Mouse (Mus musculus) bone marrow, adult 2 months (tissue): Measurements from ENCODE around the gene Pilra. TPM values are rescaled to one million over a fixed set of nuclear protein-coding genes. Genes with fewer than 3 reads are reported as not detected.

Experiments
- H3K27ac ChIP-seq: fragments of 200-500 bp; 2 replicates; pipeline ENCODE4 v1.5.1; 2012; ENCODE audit warnings: low read depth, mild to moderate bottlenecking, control low read depth, inconsistent platforms, low read length; ENCODE audit not compliant: control insufficient read depth, poor library complexity, insufficient read depth
- H3K4me1 ChIP-seq: fragments of 200-500 bp; 2 replicates; pipeline ENCODE4 v1.6.1; 2011; ENCODE audit warnings: low read length; ENCODE audit not compliant: control insufficient read depth, insufficient read depth
- H3K4me3 ChIP-seq: fragments of 200-500 bp; replicated peaks from 2 replicates; pipeline ENCODE3; 2011; ENCODE audit warnings: mild to moderate bottlenecking, low read depth, low read length, control low read depth; ENCODE audit not compliant: control insufficient read depth
- CTCF ChIP-seq: fragments of 200-500 bp; IDR thresholded peaks from 2 replicates; pipeline ENCODE4 v1.5.1; 2011; ENCODE audit warnings: low read length, control low read depth; ENCODE audit not compliant: control insufficient read depth, insufficient read depth
- POLR2A ChIP-seq: fragments of 200-500 bp; IDR thresholded peaks from 2 replicates; pipeline ENCODE4 v1.6.1; 2011; ENCODE audit warnings: low read depth, mild to moderate bottlenecking, control low read depth, low read length, borderline replicate concordance; ENCODE audit not compliant: control insufficient read depth
- WGBS: fragments of 180-500 bp; shearing (Covaris S2); methylation state at CpG from one replicate; pipeline ENCODE4 v1.1.7; 2018; 5-methylcytosine and 5-hydroxymethylcytosine counted together
- polyA plus RNA-seq: library from polyadenylated mRNA; stranded (reverse); fragments of >200 nt; gene quantifications from 2 replicates; pipeline ENCODE4 v1.2.4, GENCODE M21; 2011; ENCODE audit warnings: low replicate concordance; ENCODE audit not compliant: missing spikeins, insufficient read depth, insufficient read length

The Pilra gene
- polyA plus RNA-seq, 1 experiment: 45.8 TPM

- H3K4me1 ChIP-seq: peaks cover 3% of the 10 kb centered on the region; the same call in 1 of the 2 replicates
These were observed 58.7 kb downstream of the Pilra start for GRCm38 (mm10) chr5:137777267-137777845.

GRCm38 (mm10) chr5:137776408-137776918 lies 59.6 kb downstream of the Pilra start:
- WGBS: 4% methylated on average over 5 of the region's 5 CpGs
- Histone ChIP-seq H3K4me1 (peaks cover 3% of the 10 kb centered on the region; the same call in 1 of the 2 replicates), H3K27ac (no peak overlapping the region), H3K4me3 (no peak overlapping the region)
- no peak for TF ChIP-seq CTCF
- TF ChIP-seq POLR2A: no peak

More at GRCm38 (mm10) chr5:137777267-137777845, 58.7 kb downstream of the Pilra start:
- 67% methylated on average over 7 of the region's 7 CpGs for WGBS
- TF ChIP-seq POLR2A (no peak), CTCF (no peak)
- no peak overlapping the region for H3K4me3 ChIP-seq
- no peak overlapping the region for H3K27ac ChIP-seq

DNA sequence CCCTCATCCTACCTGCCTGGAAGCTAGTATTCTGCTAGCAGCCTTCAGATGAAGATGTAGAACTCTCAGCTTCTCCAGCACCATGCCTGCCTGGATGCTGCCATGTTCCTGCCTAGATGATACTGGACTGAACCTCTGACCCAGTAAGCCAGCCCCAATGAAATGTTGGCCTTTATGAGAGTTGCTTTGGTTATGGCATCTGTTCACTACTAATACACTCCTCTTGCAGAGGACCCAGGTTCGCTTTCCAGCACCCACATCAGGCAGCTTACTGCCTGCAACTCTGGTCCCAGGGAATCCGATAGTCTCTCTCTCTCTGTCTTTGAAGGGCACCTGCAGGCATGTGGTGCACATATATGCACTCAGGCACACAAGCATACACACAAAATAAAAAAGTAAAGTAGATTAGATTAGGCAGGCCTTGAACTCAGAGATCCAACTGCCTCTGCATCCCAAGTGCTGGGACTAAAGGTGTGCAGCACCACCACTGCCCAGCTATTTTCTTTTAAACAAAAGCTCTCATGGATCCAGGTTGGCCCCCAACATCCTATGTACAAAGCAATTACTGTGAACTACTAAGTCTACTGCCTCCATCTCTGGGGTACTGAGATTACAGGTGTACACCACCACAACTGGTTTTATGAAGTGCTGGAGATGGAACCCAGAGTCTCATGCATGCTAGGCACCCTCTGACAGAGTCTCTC lies 60.3 kb downstream of the Pilra start:
- no peak overlapping the region for H3K27ac ChIP-seq

GRCm38 (mm10) chr5:137772755-137773154 lies 63.3 kb downstream of the Pilra start:
- no peak for TF ChIP-seq CTCF
- no peak for TF ChIP-seq POLR2A
- no peaks in the 10 kb centered on the region for H3K4me1 ChIP-seq
- no peak overlapping the region for H3K4me3 ChIP-seq
- no peak overlapping the region for H3K27ac ChIP-seq

More for the DNA sequence above, 60.3 kb downstream of the Pilra start:
- Histone ChIP-seq H3K4me3 (no peak overlapping the region), H3K4me1 (peaks cover 3% of the 10 kb centered on the region; the same call in 1 of the 2 replicates)
- WGBS: 90% methylated on average over 2 of the region's 2 CpGs
- TF ChIP-seq POLR2A (no peak), CTCF (no peak)

Other genes with a start within 250 kb of the Pilra start
- 25.4 and 29.1 TPM in 2 replicates for gene Mospd3, start 235.2 kb downstream of the Pilra start, polyA plus RNA-seq
- gene Pcolce, start 222.5 kb downstream of the Pilra start, polyA plus RNA-seq: 17.2 and 23.4 TPM in 2 replicates
- gene Fbxo24, start 207.3 kb downstream of the Pilra start, polyA plus RNA-seq: 0.41 TPM in 1 of 2 replicates, not detected in the other
- gene Lrch4, start 207.2 kb downstream of the Pilra start, polyA plus RNA-seq: 36.1 and 108 TPM in 2 replicates
- gene Gm20605, start 207.1 kb downstream of the Pilra start, polyA plus RNA-seq: 24.9 and 41.6 TPM in 2 replicates
- 65.6 and 161 TPM in 2 replicates for gene Sap25, start 194.9 kb downstream of the Pilra start, polyA plus RNA-seq
- gene Irs3, start 190.6 kb downstream of the Pilra start, polyA plus RNA-seq: 0.77 TPM in 1 of 2 replicates, not detected in the other
- gene Agfg2, start 151.6 kb downstream of the Pilra start, polyA plus RNA-seq: 33.1 and 50.5 TPM in 2 replicates
- 1.2 and 1.9 TPM in 2 replicates for gene Nyap1, start 94.7 kb downstream of the Pilra start, polyA plus RNA-seq
- 143 and 144 TPM in 2 replicates for gene Tsc22d4, start 90.6 kb downstream of the Pilra start, polyA plus RNA-seq
- gene Ppp1r35, start 57.4 kb downstream of the Pilra start, polyA plus RNA-seq: 52.6 and 130 TPM in 2 replicates
- gene Mepce, start 48.6 kb downstream of the Pilra start, polyA plus RNA-seq: 25.6 and 45.6 TPM in 2 replicates
- gene Zcwpw1, start 48.5 kb downstream of the Pilra start, polyA plus RNA-seq: 9.5 and 18.7 TPM in 2 replicates
- gene Pilrb1, start 21.8 kb upstream of the Pilra start, polyA plus RNA-seq: 12.3 and 32.6 TPM in 2 replicates
- gene Pilrb2, start 35.5 kb upstream of the Pilra start, polyA plus RNA-seq: 30.9 and 80.6 TPM in 2 replicates
- not detected in 2 replicates for gene Cyp3a13, start 85.3 kb upstream of the Pilra start, polyA plus RNA-seq
- not detected in 2 replicates for gene Gjc3, start 126.8 kb upstream of the Pilra start, polyA plus RNA-seq
- 4.6 and 9.7 TPM in 2 replicates for gene Azgp1, start 145.2 kb upstream of the Pilra start, polyA plus RNA-seq
- not detected in 2 replicates for gene Smok3a, start 185.0 kb upstream of the Pilra start, polyA plus RNA-seq
- gene Smok3b, start 185.1 kb upstream of the Pilra start, polyA plus RNA-seq: not detected in 2 replicates
- not detected in 2 replicates for gene Smok3c, start 216.9 kb upstream of the Pilra start, polyA plus RNA-seq
- gene Zkscan1, start 248.8 kb upstream of the Pilra start, polyA plus RNA-seq: 6.0 and 9.0 TPM in 2 replicates